Mouse (Mus musculus): ENCODE results near the gene Crebzf.
A peak's percentile ranks its signal among the peaks of the same experiment; 100 is the strongest.

Gene Crebzf

DNA sequence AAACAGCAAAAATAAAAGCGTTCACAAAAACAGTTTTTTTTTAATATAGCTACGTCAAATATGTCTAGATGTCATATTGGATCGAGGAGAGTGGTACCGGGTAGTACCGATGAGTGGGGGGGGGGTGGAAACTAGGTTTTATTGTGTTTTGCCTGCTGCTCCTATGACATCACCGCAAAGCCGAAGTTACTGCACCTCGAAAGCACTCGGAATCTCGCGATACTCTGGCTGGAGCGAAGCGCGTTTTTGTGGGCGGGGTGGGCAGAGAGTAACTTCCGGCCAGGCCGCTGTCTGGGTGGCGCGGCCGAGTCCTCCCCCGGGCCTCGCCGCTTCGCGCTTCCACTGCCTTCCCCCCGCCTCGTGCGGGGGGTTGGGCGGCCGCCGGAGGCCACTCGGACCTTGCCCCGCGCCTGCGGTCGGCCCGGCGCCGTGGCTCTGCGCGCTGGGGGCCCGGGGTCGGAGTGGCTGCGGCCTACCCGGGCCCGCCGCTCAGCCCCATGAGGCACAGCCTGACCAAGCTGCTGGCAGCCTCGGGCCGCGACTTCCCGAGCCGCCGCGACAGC lies at the start of gene Crebzf:
Crebzf (plus strand) TSS at position 212 of the 563 bp plus-strand sequence.
- peak; percentile 95 for DNase-seq (ENCODE audit: low read depth, low spot score)

DNA sequence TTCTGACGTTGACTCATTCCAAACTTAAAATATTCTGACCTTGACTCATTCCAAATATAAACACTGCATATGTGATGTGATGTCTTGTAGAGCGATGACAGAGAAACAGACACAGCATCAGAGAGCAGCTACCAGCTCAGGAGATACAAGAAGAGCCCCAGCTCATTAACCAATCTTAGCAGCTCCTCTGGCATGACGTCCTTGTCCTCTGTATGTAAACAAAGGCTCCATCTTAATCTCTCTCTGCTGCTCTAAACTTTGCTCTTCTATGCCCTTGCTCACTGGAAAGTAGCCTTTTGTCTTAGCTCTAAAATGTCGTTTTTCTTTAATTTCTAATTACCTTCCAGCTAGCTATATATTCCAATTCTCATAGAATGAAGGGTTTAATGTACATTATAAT lies 47.5 kb upstream of the Crebzf start:
- no peak for DNase-seq (ENCODE audit: low read depth, low spot score)

DNA sequence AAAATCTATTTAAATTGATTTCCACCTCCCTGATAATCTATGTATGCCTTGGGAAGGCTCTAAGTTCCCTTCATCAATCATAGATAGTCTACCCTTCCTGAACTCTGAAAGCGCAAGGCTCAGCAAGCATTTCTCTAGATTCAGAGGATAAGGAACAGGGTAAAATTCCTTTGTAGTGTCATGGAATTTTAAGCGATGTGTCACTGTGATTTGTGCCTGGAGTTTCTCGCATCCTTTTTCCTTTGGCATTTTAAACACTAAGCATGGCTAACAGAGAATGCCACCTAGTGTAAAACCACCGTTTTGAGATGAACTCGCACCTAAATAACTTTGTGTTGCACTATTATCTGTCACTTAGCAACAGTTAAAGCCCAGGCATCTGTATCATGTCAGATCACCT lies 46.6 kb upstream of the Crebzf start:
- no peak for DNase-seq (ENCODE audit: low read depth, low spot score)

DNA sequence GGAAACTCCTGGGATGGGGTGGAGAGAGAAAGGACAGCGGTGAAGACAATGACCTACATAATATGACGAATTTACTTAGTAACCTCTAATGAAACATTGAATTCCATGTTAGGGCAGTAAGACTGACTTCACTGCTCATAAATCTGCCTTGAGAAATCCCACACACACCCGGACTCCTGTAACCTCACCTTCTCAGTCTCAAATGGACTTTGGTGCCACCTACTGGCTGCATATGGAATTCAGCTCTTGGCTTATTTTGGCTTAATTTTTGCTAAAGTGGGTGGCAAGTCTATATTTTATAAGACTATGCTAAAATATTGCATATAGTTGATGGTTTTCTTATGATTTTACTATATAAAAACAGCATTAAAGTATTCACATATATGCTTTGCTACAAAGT lies 32.6 kb upstream of the Crebzf start:
- DNase-seq (ENCODE audit: low read depth, low spot score) = peak; percentile 47

- DNase-seq (ENCODE audit: low read depth, low spot score) = peak; percentile 67
Measured at GRCm38 (mm10) chr7:90426020-90427001, 16.2 kb upstream of the Crebzf start, which contains the start of gene Ccdc89. Gene Ccdc89, plus strand, starts transcription at chr7:90426577.

DNA sequence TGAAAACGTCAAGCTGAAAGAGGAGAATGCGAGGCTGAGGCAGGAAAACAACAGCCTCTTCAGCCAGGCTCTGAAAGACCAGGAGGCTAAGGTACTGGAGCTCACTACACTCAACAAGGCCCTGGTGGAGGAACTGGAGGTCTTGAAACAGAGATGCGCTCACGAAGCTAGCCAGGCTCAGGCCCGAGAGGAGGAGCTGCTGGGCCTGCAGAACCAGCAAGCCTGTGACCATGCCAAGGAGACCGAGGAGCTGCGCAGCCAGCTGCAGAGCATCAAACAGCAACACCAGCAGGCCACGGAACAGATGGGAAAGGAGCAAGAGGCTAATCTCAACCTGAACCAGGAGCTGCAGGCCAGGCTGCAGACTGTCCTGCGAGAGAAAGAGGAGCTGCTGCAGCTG lies 15.5 kb upstream of the Crebzf start:
- DNase-seq (ENCODE audit: low read depth, low spot score) = no peak

- DNase-seq (ENCODE audit: low read depth, low spot score) = no peak
Measured at GRCm38 (mm10) chr7:90432221-90432620, 10.3 kb upstream of the Crebzf start.

GRCm38 (mm10) chr7:90440044-90440443 lies 2.5 kb upstream of the Crebzf start:
- DNase-seq (ENCODE audit: low read depth, low spot score) = no peak

GRCm38 (mm10) chr7:90442070-90442469 lies 459 bp upstream of the Crebzf start:
- no peak for DNase-seq (ENCODE audit: low read depth, low spot score)

GRCm38 (mm10) chr7:90443101-90444091 lies 867 bp downstream of the Crebzf start:
- peak; percentile 72 for DNase-seq (ENCODE audit: low read depth, low spot score)

DNA sequence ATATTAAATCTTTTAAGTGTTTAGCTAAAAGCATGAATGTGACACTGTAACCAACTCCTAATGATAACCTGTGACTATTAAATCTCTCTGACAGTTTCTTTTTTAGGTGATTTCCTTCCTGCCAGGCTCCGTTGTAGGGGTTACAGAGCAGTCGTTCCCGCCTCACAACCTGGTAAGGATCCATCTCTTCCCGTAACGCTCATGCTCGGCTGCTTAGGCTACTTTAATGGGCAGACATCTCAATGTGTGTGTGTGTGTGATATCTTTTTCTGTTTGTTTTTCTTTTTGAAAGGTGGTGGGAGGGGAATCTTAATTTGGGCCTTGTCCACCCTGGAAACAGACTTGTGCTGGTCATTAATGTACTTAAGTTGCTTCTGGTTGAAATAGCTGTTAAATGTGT lies 1.7 kb downstream of the Crebzf start:
- no peak for DNase-seq (ENCODE audit: low read depth, low spot score)

GRCm38 (mm10) chr7:90456149-90456844 lies 13.8 kb downstream of the Crebzf start:
- no peak for DNase-seq (ENCODE audit: low read depth, low spot score)

DNA sequence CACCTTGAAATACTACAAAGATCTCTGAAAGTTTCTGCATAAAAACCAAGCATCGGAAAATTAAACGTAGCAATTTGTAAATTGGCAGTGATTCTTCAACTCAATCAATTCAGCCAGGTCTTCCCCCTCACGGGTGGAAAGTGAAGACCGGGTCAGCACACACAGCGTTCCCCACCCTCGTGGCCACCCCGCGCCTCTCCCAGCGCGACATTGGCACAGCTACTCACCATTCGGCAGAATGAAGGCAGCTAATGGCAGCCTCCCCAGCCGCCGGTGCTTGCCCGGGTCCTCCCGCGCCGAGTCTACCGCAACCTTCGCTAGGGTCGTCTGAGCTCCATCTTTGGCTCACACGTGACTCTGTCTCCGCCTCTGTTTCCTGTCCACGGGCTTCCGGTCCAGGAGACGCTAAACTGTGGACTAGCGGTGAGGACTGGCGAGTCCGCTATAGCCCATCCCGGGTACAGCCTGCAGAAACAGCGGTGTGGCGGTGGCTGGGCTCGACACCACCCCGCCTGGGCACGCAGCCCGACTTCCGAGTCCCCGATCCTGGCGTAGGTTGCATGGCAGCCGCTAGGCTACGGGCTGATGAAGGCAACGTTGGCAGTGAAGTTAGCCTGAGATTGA lies 14.4 kb downstream of the Crebzf start, which contains the start of gene Tmem126a:
Tmem126a (minus strand) TSS at position 385 of the 624 bp plus-strand sequence.
- DNase-seq (ENCODE audit: low read depth, low spot score) = peak; percentile 81

GRCm38 (mm10) chr7:90457517-90457916 lies 15.0 kb downstream of the Crebzf start:
- no peak for DNase-seq (ENCODE audit: low read depth, low spot score)

GRCm38 (mm10) chr7:90460330-90460729 lies 17.8 kb downstream of the Crebzf start:
- no peak for DNase-seq (ENCODE audit: low read depth, low spot score)

DNA sequence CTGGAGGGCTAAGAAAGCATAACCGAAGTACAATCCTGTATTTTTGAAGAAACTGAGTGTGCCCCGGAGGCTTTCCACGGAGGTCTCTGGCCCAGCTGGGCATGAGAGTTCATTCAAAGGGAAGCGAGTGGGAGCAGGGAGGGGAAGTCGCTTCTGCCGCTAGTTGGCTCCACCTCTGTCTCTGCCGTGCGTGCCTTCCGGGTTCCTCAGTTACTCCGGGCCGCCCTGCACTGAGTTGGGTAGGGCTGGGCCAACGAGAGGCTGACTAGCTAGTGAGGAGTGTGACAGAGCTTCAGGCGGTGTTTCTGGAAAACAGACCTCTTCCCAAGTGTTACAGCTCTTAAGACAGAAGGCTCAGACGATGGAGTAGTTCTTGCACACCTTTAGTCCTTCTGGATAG lies 18.4 kb downstream of the Crebzf start:
- DNase-seq (ENCODE audit: low read depth, low spot score) = no peak

GRCm38 (mm10) chr7:90461441-90461840 lies 18.9 kb downstream of the Crebzf start:
- no peak for DNase-seq (ENCODE audit: low read depth, low spot score)

- no peak for DNase-seq (ENCODE audit: low read depth, low spot score)
Measured at GRCm38 (mm10) chr7:90473511-90473910, 31.0 kb downstream of the Crebzf start.

DNA sequence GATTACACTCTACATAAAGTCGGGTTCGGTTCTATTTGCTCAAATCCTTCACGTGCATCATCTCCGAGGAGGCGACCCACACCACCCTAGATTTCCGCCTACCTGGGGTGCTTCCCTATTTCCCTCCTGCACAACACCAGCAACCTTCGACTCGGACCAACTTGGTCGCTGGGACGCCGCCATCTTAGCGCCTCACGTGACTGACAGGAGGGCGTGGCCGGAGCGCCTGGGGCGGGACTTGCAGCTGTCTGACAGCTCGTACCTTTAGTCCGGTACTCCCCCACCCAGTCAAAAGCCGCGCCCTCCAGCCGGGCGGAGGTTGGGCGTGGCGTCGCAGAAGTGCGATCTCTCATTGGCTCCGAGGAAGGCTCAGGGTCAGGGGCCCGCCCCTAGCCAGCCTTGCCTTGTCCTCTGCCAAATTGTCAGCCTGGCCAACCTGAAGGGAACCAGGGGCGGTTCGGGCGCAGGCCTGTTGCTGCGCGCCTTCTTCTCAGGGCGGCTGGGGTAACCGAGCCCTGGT lies 33.3 kb downstream of the Crebzf start, which contains the start of gene Tmem126b:
Tmem126b (minus strand) TSS at position 209 of the 520 bp plus-strand sequence.
- DNase-seq (ENCODE audit: low read depth, low spot score) = peak; percentile 92
